Mouse (Mus musculus) splenic B cell, adult 2 months (primary cell): ENCODE data around the gene Nfatc2.
A peak's percentile ranks its signal among the peaks of the same experiment; 100 is the strongest.

Experiments
- DNase-seq: peaks from one replicate; pipeline ENCODE4 v3.0.0-alpha.2; 2011; ENCODE audit warnings: low read depth, low spot score
- H3K27me3 ChIP-seq: 2 replicates; pipeline ENCODE4 v1.6.1; 2012; ENCODE audit warnings: mild to moderate bottlenecking, low read length, moderate library complexity, mixed read lengths; ENCODE audit not compliant: control insufficient read depth, poor library complexity, insufficient read depth, severe bottlenecking
- H3K36me3 ChIP-seq: 2 replicates; pipeline ENCODE4 v1.6.1; 2012; ENCODE audit warnings: mild to moderate bottlenecking, low read length, moderate library complexity, mixed read lengths; ENCODE audit not compliant: control insufficient read depth, poor library complexity, insufficient read depth, severe bottlenecking

Nfatc2 gene

DNA sequence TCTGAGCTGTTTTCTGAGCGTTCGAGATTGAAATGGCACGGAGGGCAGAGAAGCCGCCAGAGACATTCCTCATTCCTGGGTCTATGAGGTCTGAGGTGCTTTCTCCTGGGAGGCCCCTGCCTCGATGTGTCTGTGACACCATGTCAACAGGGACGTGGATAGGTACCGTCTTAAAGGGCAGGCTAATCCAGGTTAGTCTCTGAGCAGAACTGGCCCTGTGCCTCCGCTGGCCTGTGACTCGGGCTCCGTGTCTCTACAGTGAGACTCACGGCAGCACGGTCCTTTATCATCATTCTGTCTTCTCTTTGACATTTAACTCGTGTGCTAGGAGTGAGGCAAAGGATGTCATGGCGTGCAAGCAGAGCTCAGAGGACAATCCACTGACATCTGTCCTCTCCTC, 120.3 kb downstream of the Nfatc2 start:
- DNase-seq, result no peak
- Histone ChIP-seq H3K36me3 (no peaks in the 10 kb centered on the region), H3K27me3 (no peaks in the 10 kb centered on the region; the same call in 1 of the 2 replicates)

DNA sequence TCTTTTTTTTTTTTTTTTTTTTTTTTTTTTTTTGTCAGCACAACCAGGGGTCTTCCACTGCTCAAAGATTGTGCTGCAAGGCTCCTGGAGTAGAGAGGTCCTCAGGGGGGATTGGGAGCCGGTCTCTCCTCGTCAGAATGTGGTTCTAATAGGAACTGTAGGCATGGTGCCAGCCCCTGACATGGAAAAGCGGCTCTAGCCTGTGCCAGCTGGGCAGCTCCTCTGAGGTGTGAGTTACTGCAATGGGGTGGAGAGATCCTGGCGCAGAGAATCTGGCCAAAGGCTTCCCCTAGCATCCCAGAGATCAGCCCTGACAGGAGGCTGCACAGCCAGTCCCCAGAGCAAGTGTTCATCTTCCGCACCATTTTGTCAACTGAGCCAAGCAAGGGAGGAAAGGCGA, 120.8 kb downstream of the Nfatc2 start:
- DNase-seq, result no peak
- no peaks in the 10 kb centered on the region; the same call in 1 of the 2 replicates for H3K27me3 ChIP-seq
- H3K36me3 ChIP-seq, result no peaks in the 10 kb centered on the region

DNA sequence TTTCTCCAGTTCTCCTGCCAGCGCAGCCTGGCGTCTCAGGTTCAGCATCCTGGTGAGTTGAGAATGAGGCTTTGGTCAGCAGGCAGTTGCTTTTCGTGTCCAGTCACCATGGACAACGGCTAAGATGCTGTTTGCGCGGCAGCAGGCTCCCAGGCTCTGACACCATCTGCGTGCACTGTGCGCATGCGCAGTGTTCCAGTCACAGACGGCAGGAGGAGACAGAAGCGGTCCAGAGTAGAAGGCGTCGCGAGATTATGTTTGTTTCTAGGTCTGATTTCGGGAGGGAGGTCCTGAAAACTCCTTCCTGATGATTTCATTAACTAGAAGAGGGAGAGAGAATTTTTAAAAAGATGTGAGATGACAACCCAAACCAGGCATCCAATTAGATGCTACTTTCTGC, 121.5 kb downstream of the Nfatc2 start:
- no peak for DNase-seq
- no peaks in the 10 kb centered on the region for H3K27me3 ChIP-seq

DNA sequence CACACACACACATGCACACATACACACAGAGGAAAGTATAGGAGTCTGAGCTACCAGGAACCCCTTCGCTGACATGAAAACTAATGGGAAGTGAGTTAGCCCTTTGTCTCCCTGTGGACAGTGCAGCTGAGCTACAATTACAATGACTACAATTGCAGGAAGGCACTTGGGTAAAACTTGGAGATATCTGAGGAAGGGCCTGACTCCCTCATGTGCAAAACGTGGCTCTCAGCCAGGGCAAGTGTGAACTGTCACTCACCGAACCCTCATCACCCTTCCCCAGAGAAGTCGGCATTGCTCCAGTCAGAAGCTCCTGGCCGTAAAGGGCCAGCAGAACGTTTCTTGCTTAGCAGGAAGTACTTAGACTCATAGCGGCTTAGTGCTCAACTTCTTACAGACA, 123.0 kb downstream of the Nfatc2 start:
- no peak for DNase-seq
- Histone ChIP-seq H3K36me3 (no peaks in the 10 kb centered on the region), H3K27me3 (no peaks in the 10 kb centered on the region)

More for the DNA sequence above, 121.5 kb downstream of the Nfatc2 start:
- H3K36me3 ChIP-seq, result no peaks in the 10 kb centered on the region

DNA sequence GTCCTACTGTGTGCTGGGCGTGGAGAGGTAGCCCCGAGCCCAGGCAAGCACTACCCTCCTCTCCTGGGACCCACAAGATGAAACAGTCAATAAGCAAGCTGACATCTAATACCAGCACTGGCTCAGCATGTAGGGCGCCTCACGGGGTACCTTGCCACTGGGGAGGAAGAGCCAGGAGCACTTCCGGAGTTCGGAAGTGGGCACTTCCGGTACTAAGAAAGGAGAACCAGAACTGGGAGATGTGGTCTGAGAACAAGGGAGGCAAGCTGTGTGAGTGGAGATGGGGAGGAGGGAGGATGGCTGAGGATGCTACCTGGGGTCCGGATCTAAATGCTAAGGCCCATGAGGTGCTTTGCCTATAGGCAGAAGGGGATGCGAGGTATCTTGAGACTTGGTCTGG, 128.0 kb downstream of the Nfatc2 start:
- H3K27me3 ChIP-seq, result no peaks in the 10 kb centered on the region

GRCm38 (mm10) chr2:168472899-168473298, 128.6 kb downstream of the Nfatc2 start:
- peak; percentile 92 for DNase-seq
- no peaks in the 10 kb centered on the region for H3K27me3 ChIP-seq
- H3K36me3 ChIP-seq, result no peaks in the 10 kb centered on the region

More for the DNA sequence above, 128.0 kb downstream of the Nfatc2 start:
- DNase-seq, result peak; percentile 34
- H3K36me3 ChIP-seq, result no peaks in the 10 kb centered on the region

DNA sequence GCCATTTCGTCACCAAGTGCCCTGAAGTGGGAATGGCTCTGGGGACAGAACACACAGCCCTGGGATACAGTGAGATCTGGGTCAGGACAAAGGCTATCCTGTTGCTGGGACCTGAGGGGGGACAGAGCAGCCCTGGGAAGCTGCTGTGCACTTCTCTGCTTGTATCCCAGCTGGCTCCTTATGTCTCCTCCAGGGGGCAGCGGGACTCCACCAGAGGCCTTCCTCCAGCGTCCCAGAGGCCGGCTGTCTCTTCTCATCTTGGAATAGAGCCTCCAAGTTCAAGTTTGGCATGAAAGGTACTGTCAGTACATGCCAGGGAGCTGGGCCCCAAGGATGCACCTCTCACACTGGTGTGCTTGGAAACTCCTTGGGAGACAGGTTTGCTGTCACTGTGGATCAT, 132.4 kb downstream of the Nfatc2 start:
- no peaks in the 10 kb centered on the region for H3K27me3 ChIP-seq
- DNase-seq, result peak; percentile 68
- H3K36me3 ChIP-seq, result no peaks in the 10 kb centered on the region

GRCm38 (mm10) chr2:168467166-168467565, 134.3 kb downstream of the Nfatc2 start:
- Histone ChIP-seq H3K36me3 (no peaks in the 10 kb centered on the region), H3K27me3 (no peaks in the 10 kb centered on the region)
- DNase-seq, result no peak

- Histone ChIP-seq H3K36me3 (no peaks in the 10 kb centered on the region), H3K27me3 (no peaks in the 10 kb centered on the region)
- DNase-seq, result no peak
Measured at GRCm38 (mm10) chr2:168466066-168466465, 135.4 kb downstream of the Nfatc2 start.

- Histone ChIP-seq H3K36me3 (no peaks in the 10 kb centered on the region), H3K27me3 (no peaks in the 10 kb centered on the region)
- no peak for DNase-seq
Measured at GRCm38 (mm10) chr2:168465646-168466045, 135.8 kb downstream of the Nfatc2 start.

DNA sequence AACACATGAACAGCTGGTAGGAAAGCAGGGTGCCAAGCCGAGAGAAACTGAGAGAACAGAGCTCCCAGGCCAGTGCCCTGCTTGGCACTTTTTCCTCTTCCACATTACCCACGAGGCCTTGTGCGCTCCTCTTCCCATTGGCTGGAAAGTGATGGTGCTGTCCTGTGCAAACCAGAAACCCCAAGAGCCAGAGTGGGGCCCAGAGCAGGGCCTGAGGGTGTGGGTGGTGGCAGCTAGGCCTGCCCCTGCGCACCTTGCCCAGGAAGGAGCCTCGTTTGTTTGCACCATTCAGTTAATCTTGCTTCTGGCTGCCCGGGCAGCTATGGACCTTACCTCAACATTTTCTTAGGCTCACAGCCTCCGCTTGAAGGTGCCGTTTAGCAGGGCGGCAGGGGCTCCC, 139.6 kb downstream of the Nfatc2 start:
- DNase-seq, result no peak
- Histone ChIP-seq H3K36me3 (no peaks in the 10 kb centered on the region), H3K27me3 (no peaks in the 10 kb centered on the region)

DNA sequence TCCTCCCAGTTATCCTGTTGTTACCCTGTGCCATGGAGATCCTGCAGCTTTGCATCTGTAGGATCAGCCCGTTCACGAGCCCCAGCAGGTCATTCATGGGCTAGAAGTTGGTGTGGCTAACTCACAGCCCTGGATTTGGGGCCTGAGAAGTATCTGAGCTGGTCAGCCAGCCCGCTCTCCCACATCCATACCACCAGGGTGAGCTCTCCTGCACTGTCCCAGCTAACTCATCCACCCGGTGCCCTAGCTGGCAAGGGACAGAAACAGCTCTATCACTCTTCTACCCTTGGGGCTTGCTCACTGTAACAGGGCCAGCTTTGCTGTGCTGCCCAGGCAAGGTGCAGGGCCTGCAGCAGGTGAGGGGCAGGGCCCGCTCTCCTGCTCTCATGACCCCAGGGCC, 141.8 kb downstream of the Nfatc2 start:
- no peaks in the 10 kb centered on the region for H3K27me3 ChIP-seq

GRCm38 (mm10) chr2:168458583-168458982, 142.9 kb downstream of the Nfatc2 start:
- Histone ChIP-seq H3K27me3 (no peaks in the 10 kb centered on the region), H3K36me3 (no peaks in the 10 kb centered on the region)
- DNase-seq, result no peak

More for the DNA sequence above, 141.8 kb downstream of the Nfatc2 start:
- DNase-seq, result no peak
- H3K36me3 ChIP-seq, result no peaks in the 10 kb centered on the region

GRCm38 (mm10) chr2:168451714-168452708, 149.4 kb downstream of the Nfatc2 start:
- Histone ChIP-seq H3K36me3 (no peaks in the 10 kb centered on the region), H3K27me3 (no peaks in the 10 kb centered on the region)
- no peak for DNase-seq

DNA sequence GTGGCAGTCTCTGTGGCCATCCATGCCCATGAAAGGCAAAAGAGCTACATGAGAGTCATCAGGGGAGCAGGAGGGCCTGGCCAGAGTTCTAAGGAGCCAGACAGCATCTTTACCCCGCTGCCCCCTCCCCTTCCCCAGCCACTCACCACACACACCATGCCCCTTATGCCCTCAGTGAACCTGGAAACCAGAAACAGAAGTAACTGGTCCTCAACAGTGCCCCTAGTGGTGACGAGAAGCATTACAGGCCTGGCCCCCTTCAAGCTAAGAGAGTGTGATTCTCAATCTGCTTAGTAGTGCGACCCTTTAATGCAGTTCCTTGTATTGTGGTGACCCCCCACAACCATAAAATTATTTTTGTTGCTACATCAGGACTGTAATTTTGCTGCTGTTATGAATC, 150.5 kb downstream of the Nfatc2 start:
- no peaks in the 10 kb centered on the region for H3K36me3 ChIP-seq
- peak; percentile 75 for DNase-seq
- H3K27me3 ChIP-seq, result no peaks in the 10 kb centered on the region
